Mouse (Mus musculus) CH12.LX (cell line): ENCODE measurements around the gene Pde5a.

Experiments used
- CTCF ChIP-seq, 2 experiments: IDR thresholded peaks in 1 of 2; conservative IDR thresholded peaks in 1 of 2; 2 replicates each; pipeline ENCODE4 v1.5.1; 2011 to 2012; ENCODE audit warnings: low read depth in 2 of 2, low read length in 2 of 2, improper control_type of control experiment in 1 of 2, inconsistent platforms in 1 of 2, mild to moderate bottlenecking in 1 of 2, moderate library complexity in 1 of 2
- POLR2A ChIP-seq: IDR thresholded peaks from 2 replicates; pipeline ENCODE4 v1.6.1; 2011; ENCODE audit warnings: low read depth, mild to moderate bottlenecking, improper control_type of control experiment, low read length
- SIN3A ChIP-seq: IDR thresholded peaks from 2 replicates; pipeline ENCODE4 v1.6.1; 2012; ENCODE audit warnings: low read length, improper control_type of control experiment, inconsistent platforms
- SMC3 ChIP-seq: IDR thresholded peaks from 2 replicates; pipeline ENCODE4 v1.6.1; 2011; ENCODE audit warnings: low read depth, low read length, improper control_type of control experiment
- UBTF ChIP-seq: IDR thresholded peaks from 2 replicates; pipeline ENCODE4 v1.6.1; 2012; ENCODE audit warnings: low read depth, mild to moderate bottlenecking, inconsistent platforms, low read length, improper control_type of control experiment, moderate library complexity
- ZNF384 ChIP-seq: IDR thresholded peaks from 2 replicates; pipeline ENCODE4 v1.6.1; 2012; ENCODE audit warnings: low read depth, low read length, improper control_type of control experiment, inconsistent platforms

- no peak for TF ChIP-seq SMC3
- no peak for TF ChIP-seq SIN3A
- TF ChIP-seq POLR2A, result peak; percentile 39; the same call in 1 of the 2 replicates
- TF ChIP-seq CTCF (conservative IDR thresholded peaks at IDR 0.05 in 1 of 2, IDR thresholded peaks at IDR 0.05 in 1 of 2; ENCODE audit: low read depth in 2 of 2, low read length in 2 of 2), result no peak
- no peak for TF ChIP-seq UBTF
- TF ChIP-seq ZNF384, result no peak
Measured at GRCm38 (mm10) chr3:122810090-122810863, 81.5 kb downstream of the Pde5a start.
